Comparison of ENCODE assay signal across 11 mouse cellular contexts in the genomic region with DNA sequence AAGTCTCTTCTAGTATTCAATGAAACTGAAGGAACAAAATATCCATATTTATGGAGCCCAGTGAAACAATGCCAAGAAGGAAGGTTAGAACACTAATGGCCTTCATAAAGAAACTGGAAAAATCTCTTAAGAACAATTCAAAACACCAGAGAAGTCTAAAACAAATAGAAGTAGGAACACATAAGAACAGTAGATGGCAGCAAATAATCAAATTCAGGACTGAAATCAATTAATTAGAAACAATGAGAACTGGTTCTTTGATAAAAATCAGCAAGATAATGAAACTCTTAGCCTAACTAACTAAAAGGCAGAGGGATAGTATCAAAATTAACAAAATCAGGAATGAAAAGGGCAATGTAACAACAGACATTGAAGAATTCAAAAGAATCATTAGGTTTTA.
DNase-seq lines count a peak whose midpoint lies in the region.
"Had no signal": no experiment of that assay in that cellular context is flagged by ENCODE, and none has a peak within 500 bp of the region (broad histone marks: within the 10 kb centered on the region; RNA-seq: fewer than 3 reads in every experiment).

No protein-coding gene starts in this region.

- DNase-seq in embryo, embryonic 10.5 days (ENCODE audit: low spot score) = peak; percentile 6
- no peak for DNase-seq in embryo, embryonic 9.5 days (ENCODE audit: extremely low spot score)
- peak; percentile 7 for DNase-seq in kidney, adult 9 months
- DNase-seq in kidney, postnatal 25 days = no peak
- peak; percentile 21 for DNase-seq in ES-CJ7 (ENCODE audit: low read depth, low spot score)
- peak; percentile 24 for DNase-seq in brain, embryonic 18.5 days (ENCODE audit: low read depth, low spot score)
- DNase-seq in gastrocnemius, postnatal 4 days (ENCODE audit: low spot score in 2 of 2) = no peak
- no peak for DNase-seq in lung, postnatal 25 days (ENCODE audit: low spot score)
- DNase-seq: cerebellum, adult 9-11 months; gastrocnemius, postnatal 10 days; heart, postnatal 4 days had no signal

Comparison
In these comparisons a context has a peak if more than half of its experiments do, and no peak if none do; other contexts are left out.
1. DNase-seq: peak in embryo, embryonic 10.5 days (single experiment), kidney, adult 9 months (single experiment), ES-CJ7 (single experiment) and brain, embryonic 18.5 days (single experiment); none in embryo, embryonic 9.5 days (single experiment), kidney, postnatal 25 days (0 of 2), gastrocnemius, postnatal 4 days (0 of 2) and lung, postnatal 25 days (single experiment).